Mouse (Mus musculus) heart, embryonic 12.5 days (tissue): ENCODE measurements around the gene Mad1l1. TPM values are rescaled to one million over a fixed set of nuclear protein-coding genes. Genes with fewer than 3 reads are reported as not detected.

Experiments used
- ATAC-seq: fragments of 200-750 bp; cut with Nextera tagmentation; 2 replicates; pipeline ENCODE4 v1.8.0; 2017; ENCODE audit warnings: moderate TSS enrichment, moderate library complexity; ENCODE audit not compliant: insufficient number of reproducible peaks, low FRiP score
- H3K27ac ChIP-seq: fragments of 300-500 bp; sonication (generic); 2 replicates; pipeline ENCODE4 v1.5.1; 2016; ENCODE audit warnings: mild to moderate bottlenecking, moderate library complexity; ENCODE audit not compliant: poor library complexity, severe bottlenecking
- H3K27me3 ChIP-seq: fragments of 300-500 bp; sonication (generic); replicated peaks from 2 replicates; pipeline ENCODE4 v1.6.1; 2016; ENCODE audit warnings: mild to moderate bottlenecking, moderate library complexity
- H3K36me3 ChIP-seq: fragments of 300-500 bp; sonication (generic); 2 replicates; pipeline ENCODE4 v1.6.1; 2016; ENCODE audit warnings: mild to moderate bottlenecking, moderate library complexity
- H3K4me1 ChIP-seq: fragments of 300-500 bp; sonication (generic); replicated peaks from 2 replicates; pipeline ENCODE4 v1.6.1; 2016; ENCODE audit warnings: mild to moderate bottlenecking
- H3K4me2 ChIP-seq: fragments of 300-500 bp; sonication (generic); 2 replicates; pipeline ENCODE4 v1.6.1; 2016; ENCODE audit warnings: mild to moderate bottlenecking, moderate library complexity
- H3K4me3 ChIP-seq: fragments of 300-500 bp; sonication (generic); 2 replicates; pipeline ENCODE4 v1.5.1; 2016; ENCODE audit warnings: mild to moderate bottlenecking
- H3K9ac ChIP-seq: fragments of 300-500 bp; sonication (generic); 2 replicates; pipeline ENCODE4 v1.6.1; 2016; ENCODE audit warnings: mild to moderate bottlenecking, moderate library complexity
- H3K9me3 ChIP-seq: fragments of 300-500 bp; sonication (generic); replicated peaks from 2 replicates; pipeline ENCODE4 v1.6.1; 2016; ENCODE audit warnings: mild to moderate bottlenecking, moderate library complexity
- WGBS: fragments of 180-500 bp; shearing (Covaris S2); methylation state at CpG from one replicate; pipeline ENCODE4 v1.1.7; 2016; 5-methylcytosine and 5-hydroxymethylcytosine counted together
- polyA plus RNA-seq: library from polyadenylated mRNA; unstranded; fragments of >200 nt; fragmentation: Nextera tagmentation; extraction: Ambion mirVana; gene quantifications from 2 replicates; pipeline ENCODE4 v1.2.1, GENCODE M21; 2016

Gene Mad1l1
- polyA plus RNA-seq, 1 experiment from 2014 or later, result 26.3 TPM

GRCm38 (mm10) chr5:140043002-140043401 is 278.4 kb downstream of the Mad1l1 start:
- 0 out of 2 replicates have a peak, but pooled peaks cover 4% of the 10 kb centered on the region for H3K36me3 ChIP-seq
- WGBS, result 70% methylated on average over 1 of the region's 1 CpGs
- no peak overlapping the region for H3K4me2 ChIP-seq
- no peak overlapping the region for H3K9ac ChIP-seq
- no peak for ATAC-seq
- H3K4me1 ChIP-seq, result peaks cover 25% of the 10 kb centered on the region
- H3K27ac ChIP-seq, result no peak overlapping the region
- H3K27me3 ChIP-seq, result peaks cover 50% of the 10 kb centered on the region
- H3K9me3 ChIP-seq, result no peaks in the 10 kb centered on the region
- no peak overlapping the region for H3K4me3 ChIP-seq

- Histone ChIP-seq H3K27me3 (peaks cover 47% of the 10 kb centered on the region), H3K27ac (no peak overlapping the region), H3K4me1 (peaks cover 22% of the 10 kb centered on the region), H3K4me3 (no peak overlapping the region), H3K9me3 (no peaks in the 10 kb centered on the region), H3K36me3 (0 out of 2 replicates have a peak, but pooled peaks cover 4% of the 10 kb centered on the region), H3K9ac (no peak overlapping the region), H3K4me2 (no peak overlapping the region)
- WGBS, result 76% methylated on average over 3 of the region's 3 CpGs
- ATAC-seq, result no peak
Observed at GRCm38 (mm10) chr5:140042002-140042611, 279.2 kb downstream of the Mad1l1 start.

GRCm38 (mm10) chr5:140041055-140041454 is 280.3 kb downstream of the Mad1l1 start:
- Histone ChIP-seq H3K9ac (no peak overlapping the region), H3K27ac (no peak overlapping the region), H3K4me2 (no peak overlapping the region), H3K9me3 (no peaks in the 10 kb centered on the region), H3K36me3 (0 out of 2 replicates have a peak, but pooled peaks cover 4% of the 10 kb centered on the region), H3K4me1 (peaks cover 11% of the 10 kb centered on the region), H3K27me3 (peaks cover 47% of the 10 kb centered on the region), H3K4me3 (no peak overlapping the region)
- no peak for ATAC-seq
- WGBS, result 97% methylated on average over 3 of the region's 3 CpGs

- H3K9me3 ChIP-seq, result no peaks in the 10 kb centered on the region
- no peaks in the 10 kb centered on the region; the same call in 1 of the 2 replicates for H3K4me1 ChIP-seq
- no peak overlapping the region for H3K4me2 ChIP-seq
- no peak overlapping the region for H3K9ac ChIP-seq
- no peak overlapping the region for H3K4me3 ChIP-seq
- ATAC-seq, result no peak
- no peaks in the 10 kb centered on the region for H3K36me3 ChIP-seq
- H3K27ac ChIP-seq, result no peak overlapping the region
- 83% methylated on average over 6 of the region's 6 CpGs for WGBS
- H3K27me3 ChIP-seq, result peaks cover 26% of the 10 kb centered on the region
Observed at GRCm38 (mm10) chr5:140037587-140038233, 283.6 kb downstream of the Mad1l1 start.

- WGBS, result 85% methylated on average over 3 of the region's 3 CpGs
- no peak overlapping the region for H3K27ac ChIP-seq
- no peak for ATAC-seq
Observed at GRCm38 (mm10) chr5:140035641-140036040, 285.7 kb downstream of the Mad1l1 start.

GRCm38 (mm10) chr5:140035025-140035330 is 286.4 kb downstream of the Mad1l1 start:
- H3K27ac ChIP-seq, result no peak overlapping the region
- no peaks in the 10 kb centered on the region for H3K9me3 ChIP-seq
- no peaks in the 10 kb centered on the region for H3K4me1 ChIP-seq
- no peak overlapping the region for H3K4me3 ChIP-seq
- H3K36me3 ChIP-seq, result no peaks in the 10 kb centered on the region
- ATAC-seq, result no peak
- peaks cover 10% of the 10 kb centered on the region; the same call in 1 of the 2 replicates for H3K27me3 ChIP-seq
- no peak overlapping the region for H3K9ac ChIP-seq
- WGBS, result 30% methylated on average over 1 of the region's 1 CpGs
- H3K4me2 ChIP-seq, result no peak overlapping the region

More at GRCm38 (mm10) chr5:140035641-140036040, 285.7 kb downstream of the Mad1l1 start:
- H3K36me3 ChIP-seq, result no peaks in the 10 kb centered on the region
- H3K9ac ChIP-seq, result no peak overlapping the region
- no peak overlapping the region for H3K4me2 ChIP-seq
- H3K4me3 ChIP-seq, result no peak overlapping the region
- H3K9me3 ChIP-seq, result no peaks in the 10 kb centered on the region
- peaks cover 13% of the 10 kb centered on the region; the same call in 1 of the 2 replicates for H3K27me3 ChIP-seq
- H3K4me1 ChIP-seq, result no peaks in the 10 kb centered on the region

- Histone ChIP-seq H3K4me2 (no peak overlapping the region), H3K9me3 (no peaks in the 10 kb centered on the region), H3K9ac (no peak overlapping the region), H3K36me3 (no peaks in the 10 kb centered on the region), H3K27me3 (peaks cover 10% of the 10 kb centered on the region; the same call in 1 of the 2 replicates), H3K27ac (no peak overlapping the region), H3K4me3 (no peak overlapping the region), H3K4me1 (no peaks in the 10 kb centered on the region)
- ATAC-seq, result no peak
- 86% methylated on average over 5 of the region's 5 CpGs for WGBS
Observed at GRCm38 (mm10) chr5:140034300-140035024, 286.9 kb downstream of the Mad1l1 start.

- Histone ChIP-seq H3K36me3 (no peaks in the 10 kb centered on the region), H3K27ac (no peak overlapping the region), H3K4me3 (no peak overlapping the region), H3K9me3 (no peaks in the 10 kb centered on the region), H3K9ac (no peak overlapping the region), H3K4me2 (no peak overlapping the region), H3K4me1 (peaks cover 9% of the 10 kb centered on the region), H3K27me3 (no peaks in the 10 kb centered on the region)
- 92% methylated on average over 4 of the region's 4 CpGs for WGBS
- ATAC-seq, result no peak
Observed at GRCm38 (mm10) chr5:140026366-140026765, 295.0 kb downstream of the Mad1l1 start.

GRCm38 (mm10) chr5:140025301-140025700 is 296.1 kb downstream of the Mad1l1 start:
- H3K27me3 ChIP-seq, result no peaks in the 10 kb centered on the region
- no peak overlapping the region for H3K4me3 ChIP-seq
- ATAC-seq, result no peak
- no peak overlapping the region for H3K4me2 ChIP-seq
- no peak overlapping the region for H3K27ac ChIP-seq
- 91% methylated on average over 2 of the region's 2 CpGs for WGBS
- peaks cover 14% of the 10 kb centered on the region for H3K4me1 ChIP-seq
- no peaks in the 10 kb centered on the region for H3K9me3 ChIP-seq
- no peaks in the 10 kb centered on the region for H3K36me3 ChIP-seq
- no peak overlapping the region for H3K9ac ChIP-seq

GRCm38 (mm10) chr5:140023941-140024500 is 297.3 kb downstream of the Mad1l1 start:
- H3K4me1 ChIP-seq, result peaks cover 14% of the 10 kb centered on the region
- H3K4me3 ChIP-seq, result no peak overlapping the region
- H3K4me2 ChIP-seq, result no peak overlapping the region
- no peak overlapping the region for H3K9ac ChIP-seq
- WGBS, result 68% methylated on average over 3 of the region's 3 CpGs
- no peak for ATAC-seq
- no peak overlapping the region for H3K27ac ChIP-seq
- no peaks in the 10 kb centered on the region for H3K27me3 ChIP-seq
- no peaks in the 10 kb centered on the region for H3K9me3 ChIP-seq
- H3K36me3 ChIP-seq, result no peaks in the 10 kb centered on the region

- 87% methylated on average over 6 of the region's 6 CpGs for WGBS
- Histone ChIP-seq H3K27me3 (no peaks in the 10 kb centered on the region), H3K27ac (no peak overlapping the region), H3K9me3 (no peaks in the 10 kb centered on the region), H3K9ac (no peak overlapping the region), H3K36me3 (no peaks in the 10 kb centered on the region), H3K4me3 (no peak overlapping the region), H3K4me2 (no peak overlapping the region), H3K4me1 (peaks cover 14% of the 10 kb centered on the region)
- ATAC-seq, result no peak
Observed at GRCm38 (mm10) chr5:140022861-140023260, 298.5 kb downstream of the Mad1l1 start.
